ENCODE assay signal across 20 mouse cellular contexts in genomic region chr1:63667201-63667948, GRCm38 (mm10). TPM values are rescaled to one million over a fixed set of nuclear protein-coding genes. Genes with fewer than 3 reads are reported as not detected.
DNase-seq lines count a peak whose midpoint lies in the region; ATAC-seq and TF ChIP-seq lines count a peak whose summit lies in the region.
"Had no signal": no experiment of that assay in that cellular context is flagged by ENCODE, and none has a peak within 500 bp of the region (broad histone marks: within the 10 kb centered on the region; RNA-seq: fewer than 3 reads in every experiment).

No protein-coding gene starts in this region.

- intact Hi-C loops in heart, adult 2 months (cut with DNase I): no loop called here
- intact Hi-C loops in gastrocnemius, postnatal 14 days (cut with DNase I; ENCODE audit: low total_unique reads): loop anchor here (5.0 to 10.0 kb wide), 2 partner anchors 287 to 780 kb away; no protein-coding TSS in a partner anchor

- TF ChIP-seq EP300 in heart, adult 2 months (IDR thresholded peaks at IDR 0.05; ENCODE audit: insufficient read depth, low read depth, low read length): no peak

- no peak for TF ChIP-seq CTCF in heart, adult 2 months (IDR thresholded peaks at IDR 0.05)

- H3K9ac ChIP-seq in forebrain, embryonic 15.5 days (replicated peaks): no peak overlapping the region
- H3K9ac ChIP-seq in midbrain, embryonic 16.5 days (ENCODE audit: low read depth, low read length): no peak overlapping the region
- H3K9ac ChIP-seq in heart, adult 2 months (ENCODE audit: low read depth, low read length): no peak overlapping the region
- H3K9ac ChIP-seq: liver, embryonic 15.5 days had no signal

- no peak for TF ChIP-seq POLR2A in heart, adult 2 months (IDR thresholded peaks at IDR 0.05; ENCODE audit: insufficient read depth, low read depth, low read length)

- no peak overlapping the region for H3K27ac ChIP-seq in forebrain, embryonic 15.5 days (replicated peaks)
- peak overlapping the region; percentile 69 for H3K27ac ChIP-seq in midbrain, embryonic 16.5 days (ENCODE audit: low read length)
- H3K27ac ChIP-seq in heart, adult 2 months: no peak overlapping the region
- H3K27ac ChIP-seq: liver, embryonic 15.5 days had no signal

- H3K9me3 ChIP-seq in forebrain, embryonic 15.5 days: no peaks in the 10 kb centered on the region
- no peaks in the 10 kb centered on the region for H3K9me3 ChIP-seq in midbrain, embryonic 16.5 days (replicated peaks; ENCODE audit: control insufficient read depth, low read length, poor library complexity, severe bottlenecking)
- H3K9me3 ChIP-seq: liver, embryonic 15.5 days had no signal

- H3K79me2 ChIP-seq in heart, adult 2 months (replicated peaks; ENCODE audit: control insufficient read depth, insufficient read depth, low read length): no peaks in the 10 kb centered on the region

- peaks cover 19% of the 10 kb centered on the region for H3K4me1 ChIP-seq in forebrain, embryonic 15.5 days
- peaks cover 12% of the 10 kb centered on the region for H3K4me1 ChIP-seq in midbrain, embryonic 16.5 days (ENCODE audit: control insufficient read depth, insufficient read depth, low read length)
- H3K4me1 ChIP-seq in heart, adult 2 months (ENCODE audit: control insufficient read depth, insufficient read depth, low read length): peaks cover 1% of the 10 kb centered on the region
- H3K4me1 ChIP-seq: liver, embryonic 15.5 days had no signal

- H3K36me3 ChIP-seq in forebrain, embryonic 15.5 days: no peaks in the 10 kb centered on the region
- H3K36me3 ChIP-seq in midbrain, embryonic 16.5 days (ENCODE audit: control insufficient read depth, insufficient read depth, low read length): no peaks in the 10 kb centered on the region
- H3K36me3 ChIP-seq in heart, adult 2 months (ENCODE audit: control insufficient read depth, insufficient read depth, low read length): no peaks in the 10 kb centered on the region
- H3K36me3 ChIP-seq: liver, embryonic 15.5 days had no signal

- ATAC-seq in frontal cortex, adult (ENCODE audit: low TSS enrichment): peak; percentile 10; the same call in 1 of the 2 replicates
- ATAC-seq in forebrain, embryonic 15.5 days (replicated peaks): peak; percentile 36; the same call in 1 of the 2 replicates
- 0 out of 2 replicates have a peak, but pooled peaks have one; percentile 12 for ATAC-seq in midbrain, embryonic 16.5 days
- ATAC-seq: intestine, embryonic 16.5 days; Patski had no signal

- WGBS in forebrain, embryonic 15.5 days: 23% methylated on average over 9 of the region's 9 CpGs
- WGBS in midbrain, embryonic 16.5 days: 37% methylated on average over 9 of the region's 9 CpGs
- WGBS in heart, adult 2 months: 42% methylated on average over 9 of the region's 9 CpGs

- H3K4me3 ChIP-seq in forebrain, embryonic 15.5 days: no peak overlapping the region
- no peak overlapping the region for H3K4me3 ChIP-seq in midbrain, embryonic 16.5 days (ENCODE audit: low read depth, low read length)
- no peak overlapping the region for H3K4me3 ChIP-seq in heart, adult 2 months
- H3K4me3 ChIP-seq: liver, embryonic 15.5 days had no signal

- H3K4me2 ChIP-seq in forebrain, embryonic 15.5 days (replicated peaks): peak overlapping the region; percentile 41
- H3K4me2 ChIP-seq in midbrain, embryonic 16.5 days (ENCODE audit: low read length): peak overlapping the region; percentile 49
- H3K4me2 ChIP-seq: liver, embryonic 15.5 days had no signal

- DNase-seq in frontal cortex, postnatal 14 days (ENCODE audit: low spot score in 2 of 2): no peak
- peak; percentile 13 for DNase-seq in Muller cell, postnatal 12 days (ENCODE audit: inconsistent ontology term)
- DNase-seq in adrenal gland, adult 8-10 months: no peak
- no peak for DNase-seq in heart, adult 2 months
- no peak for DNase-seq in gastrocnemius, postnatal 14 days
- DNase-seq: adrenal gland, postnatal 10 days; cerebellum, adult 11 months; gastrocnemius, postnatal 10 days; kidney, postnatal 25 days; lung, postnatal 4 days; right cerebral cortex, adult 18-20 months; thymus, postnatal 25 days had no signal

- H3K27me3 ChIP-seq in forebrain, embryonic 15.5 days: 0 out of 2 replicates have a peak, but pooled peaks cover 2% of the 10 kb centered on the region
- H3K27me3 ChIP-seq in midbrain, embryonic 16.5 days (ENCODE audit: control insufficient read depth, insufficient read depth, low read depth, low read length): no peaks in the 10 kb centered on the region
- H3K27me3 ChIP-seq in heart, adult 2 months (ENCODE audit: control insufficient read depth, insufficient read depth, low read length): no peaks in the 10 kb centered on the region; the same call in 1 of the 2 replicates
- H3K27me3 ChIP-seq: liver, embryonic 15.5 days had no signal

RNA-seq across cellular contexts. Expression of gene Dytn, which starts 19.4 kb away (rescaled TPM):
- not detected in 2 replicates for polyA plus RNA-seq in forebrain, embryonic 15.5 days (2015; fragmentation: Nextera tagmentation; extraction: Ambion mirVana)
- 0.04 and 0.09 TPM in 2 replicates for polyA plus RNA-seq in midbrain, embryonic 16.5 days (2015; fragmentation: Nextera tagmentation; extraction: Ambion mirVana)
- total RNA-seq in adrenal gland, adult 8-10 months (2022): not detected
- not detected for total RNA-seq in heart, adult 2 months (2021)
- polyA plus RNA-seq in heart, adult 2 months (2012; rRNA removed): not detected in 2 replicates
- not detected for total RNA-seq in gastrocnemius, postnatal 14 days (2021)
- total RNA-seq: adrenal gland, postnatal 10 days; gastrocnemius, postnatal 10 days had no signal
- polyA plus RNA-seq: C2C12; heart, embryonic 16.5 days; intestine, embryonic 16.5 days; liver, embryonic 15.5 days; Patski had no signal

RNA-seq across cellular contexts. Expression of gene Gm39653, which starts 51.6 kb away (rescaled TPM):
- 0.17 TPM in 1 of 2 replicates, not detected in the other for polyA plus RNA-seq in forebrain, embryonic 15.5 days (2015; fragmentation: Nextera tagmentation; extraction: Ambion mirVana)
- polyA plus RNA-seq in midbrain, embryonic 16.5 days (2015; fragmentation: Nextera tagmentation; extraction: Ambion mirVana): not detected in 2 replicates
- total RNA-seq in adrenal gland, adult 8-10 months (2022): not detected
- not detected for total RNA-seq in heart, adult 2 months (2021)
- polyA plus RNA-seq in heart, adult 2 months (2012; rRNA removed): not detected in 2 replicates
- total RNA-seq in gastrocnemius, postnatal 14 days (2021): not detected
- total RNA-seq: adrenal gland, postnatal 10 days; gastrocnemius, postnatal 10 days had no signal
- polyA plus RNA-seq: C2C12; heart, embryonic 16.5 days; intestine, embryonic 16.5 days; liver, embryonic 15.5 days; Patski had no signal
